Mouse (Mus musculus): Measurements from ENCODE around the gene Podn. TPM values are rescaled to one million over a fixed set of nuclear protein-coding genes. Genes with fewer than 3 reads are reported as not detected.

Podn gene
- polyA plus RNA-seq, 2 experiments from 2014 or later: not detected

GRCm38 (mm10) chr4:108077224-108077955, 18.9 kb downstream of the Podn start:
- no peak for ATAC-seq

GRCm38 (mm10) chr4:108074204-108074823, 21.9 kb downstream of the Podn start:
- no peak for ATAC-seq

- ATAC-seq: no peak
These were observed 24.2 kb downstream of the Podn start for GRCm38 (mm10) chr4:108072086-108072485.

- ATAC-seq: peak; percentile 99
These were observed 24.9 kb downstream of the Podn start for GRCm38 (mm10) chr4:108071235-108071901.

- no peak for ATAC-seq
These were observed 25.5 kb downstream of the Podn start for GRCm38 (mm10) chr4:108070723-108071122.

GRCm38 (mm10) chr4:108070286-108070685, 26.0 kb downstream of the Podn start:
- ATAC-seq: no peak

- no peak for ATAC-seq
These were observed 28.2 kb downstream of the Podn start for GRCm38 (mm10) chr4:108068081-108068480.

GRCm38 (mm10) chr4:108067261-108067660, 29.0 kb downstream of the Podn start:
- no peak for ATAC-seq

- ATAC-seq: no peak
These were observed 29.7 kb downstream of the Podn start for GRCm38 (mm10) chr4:108066569-108066968.

GRCm38 (mm10) chr4:108065176-108065844, 30.9 kb downstream of the Podn start:
- ATAC-seq: no peak

- no peak for ATAC-seq
These were observed 32.6 kb downstream of the Podn start for GRCm38 (mm10) chr4:108063616-108064015.

- no peak for ATAC-seq
These were observed 33.7 kb downstream of the Podn start for GRCm38 (mm10) chr4:108062524-108062923.

- no peak for ATAC-seq
These were observed 35.5 kb downstream of the Podn start for GRCm38 (mm10) chr4:108060774-108061173.

GRCm38 (mm10) chr4:108059601-108060379, 36.5 kb downstream of the Podn start:
- no peak for ATAC-seq

GRCm38 (mm10) chr4:108058166-108058565, 38.1 kb downstream of the Podn start:
- ATAC-seq: no peak

- no peak for ATAC-seq
These were observed 39.0 kb downstream of the Podn start for GRCm38 (mm10) chr4:108057247-108057646.

GRCm38 (mm10) chr4:108055873-108056272, 40.4 kb downstream of the Podn start:
- no peak for ATAC-seq

GRCm38 (mm10) chr4:108052673-108053072, 43.6 kb downstream of the Podn start:
- no peak for ATAC-seq

- no peak for ATAC-seq
These were observed 44.5 kb downstream of the Podn start for GRCm38 (mm10) chr4:108051687-108052274.

- ATAC-seq: no peak
These were observed 50.1 kb downstream of the Podn start for GRCm38 (mm10) chr4:108046136-108046535.

GRCm38 (mm10) chr4:108045136-108046107, 50.8 kb downstream of the Podn start:
- no peak for ATAC-seq

Data from CD4-positive, CD25-positive, alpha-beta regulatory T cell, adult 4 months (primary cell).